8 mouse cellular contexts compared by ENCODE assay signal in genomic region chr3:145117637-145118036, GRCm38 (mm10). TPM values are rescaled to one million over a fixed set of nuclear protein-coding genes. Genes with fewer than 3 reads are reported as not detected.
DNase-seq lines count a peak whose midpoint lies in the region; ATAC-seq lines count a peak whose summit lies in the region.

No protein-coding gene starts in this region.

- H3K27me3 ChIP-seq in lung, embryonic 16.5 days (ENCODE audit: control insufficient read depth, insufficient read depth, low read depth, low read length), result no peaks in the 10 kb centered on the region
- no peaks in the 10 kb centered on the region for H3K27me3 ChIP-seq in forebrain, embryonic 12.5 days
- H3K27me3 ChIP-seq in limb, embryonic 11.5 days (ENCODE audit: control insufficient read depth, insufficient read depth, low read length), result no peaks in the 10 kb centered on the region
- H3K27me3 ChIP-seq in neural tube, embryonic 15.5 days (replicated peaks), result no peaks in the 10 kb centered on the region

- no peak for ATAC-seq in lung, embryonic 16.5 days (ENCODE audit: low read depth)
- no peak for ATAC-seq in forebrain, embryonic 12.5 days (ENCODE audit: low FRiP score)
- no peak for ATAC-seq in limb, embryonic 11.5 days (ENCODE audit: insufficient number of reproducible peaks, low FRiP score, low TSS enrichment, low read depth)
- no peak for ATAC-seq in neural tube, embryonic 15.5 days (ENCODE audit: low FRiP score)

- H3K4me1 ChIP-seq in lung, embryonic 16.5 days (replicated peaks; ENCODE audit: control insufficient read depth, insufficient read depth, low read length), result peaks cover 8% of the 10 kb centered on the region; the same call in 1 of the 2 replicates
- H3K4me1 ChIP-seq in forebrain, embryonic 12.5 days, result peaks cover 16% of the 10 kb centered on the region
- H3K4me1 ChIP-seq in limb, embryonic 11.5 days (ENCODE audit: control insufficient read depth, insufficient read depth, low read length), result 0 out of 2 replicates have a peak, but pooled peaks cover 3% of the 10 kb centered on the region
- H3K4me1 ChIP-seq in neural tube, embryonic 15.5 days, result peaks cover 16% of the 10 kb centered on the region

- 77% methylated on average over 10 of the region's 10 CpGs for WGBS in lung, embryonic 16.5 days
- 82% methylated on average over 10 of the region's 10 CpGs for WGBS in forebrain, embryonic 12.5 days
- WGBS in limb, embryonic 11.5 days, result 88% methylated on average over 10 of the region's 10 CpGs
- WGBS in neural tube, embryonic 15.5 days, result 79% methylated on average over 10 of the region's 10 CpGs

- DNase-seq in lung, postnatal 36 days, result no peak
- no peak for DNase-seq in limb, embryonic 11.5 days (ENCODE audit: low spot score)
- DNase-seq in embryo, embryonic 11 days, result no peak
- no peak for DNase-seq in retina, postnatal 1 day
- no peak for DNase-seq in ovary, postnatal 10 days (ENCODE audit: low spot score)

- no peaks in the 10 kb centered on the region for H3K36me3 ChIP-seq in lung, embryonic 16.5 days (ENCODE audit: control insufficient read depth, insufficient read depth, low read length)
- no peaks in the 10 kb centered on the region for H3K36me3 ChIP-seq in forebrain, embryonic 12.5 days (replicated peaks)
- no peaks in the 10 kb centered on the region for H3K36me3 ChIP-seq in limb, embryonic 11.5 days (ENCODE audit: control insufficient read depth, insufficient read depth, low read length)
- H3K36me3 ChIP-seq in neural tube, embryonic 15.5 days, result no peaks in the 10 kb centered on the region

- peak overlapping the region; percentile 91 for H3K9ac ChIP-seq in lung, embryonic 16.5 days (ENCODE audit: low read length)
- H3K9ac ChIP-seq in forebrain, embryonic 12.5 days, result peak overlapping the region; percentile 86
- H3K9ac ChIP-seq in limb, embryonic 11.5 days (ENCODE audit: low read length), result peak overlapping the region; percentile 62
- H3K9ac ChIP-seq in neural tube, embryonic 15.5 days (replicated peaks), result peak overlapping the region; percentile 62

- peak overlapping the region; percentile 79 for H3K4me2 ChIP-seq in lung, embryonic 16.5 days (ENCODE audit: low read depth, low read length)
- H3K4me2 ChIP-seq in forebrain, embryonic 12.5 days, result peak overlapping the region; percentile 69
- peak overlapping the region; percentile 50 for H3K4me2 ChIP-seq in limb, embryonic 11.5 days (ENCODE audit: low read depth, severe bottlenecking)
- peak overlapping the region; percentile 80 for H3K4me2 ChIP-seq in neural tube, embryonic 15.5 days

- peak overlapping the region; percentile 99 for H3K27ac ChIP-seq in lung, embryonic 16.5 days (ENCODE audit: low read length)
- H3K27ac ChIP-seq in forebrain, embryonic 12.5 days, result peak overlapping the region; percentile 98
- H3K27ac ChIP-seq in limb, embryonic 11.5 days (replicated peaks; ENCODE audit: low read depth, low read length), result peak overlapping the region; percentile 76
- H3K27ac ChIP-seq in neural tube, embryonic 15.5 days (replicated peaks), result peak overlapping the region; percentile 99

- H3K4me3 ChIP-seq in lung, embryonic 16.5 days (ENCODE audit: low read length), result peak overlapping the region; percentile 86
- H3K4me3 ChIP-seq in forebrain, embryonic 12.5 days (replicated peaks), result peak overlapping the region; percentile 73
- H3K4me3 ChIP-seq in limb, embryonic 11.5 days (ENCODE audit: low read depth, low read length), result peak overlapping the region; percentile 68
- H3K4me3 ChIP-seq in neural tube, embryonic 15.5 days (replicated peaks), result peak overlapping the region; percentile 79

- H3K9me3 ChIP-seq in lung, embryonic 16.5 days (ENCODE audit: control insufficient read depth, low read length), result no peaks in the 10 kb centered on the region
- no peaks in the 10 kb centered on the region for H3K9me3 ChIP-seq in forebrain, embryonic 12.5 days
- H3K9me3 ChIP-seq in limb, embryonic 11.5 days (ENCODE audit: control insufficient read depth, low read length), result no peaks in the 10 kb centered on the region
- no peaks in the 10 kb centered on the region for H3K9me3 ChIP-seq in neural tube, embryonic 15.5 days (replicated peaks)

RNA-seq across cellular contexts. Expression of gene Odf2l, which starts 0.8 kb away (rescaled TPM):
- polyA plus RNA-seq in lung, embryonic 16.5 days (2015; fragmentation: Nextera tagmentation; extraction: Ambion mirVana), result 15.9 and 16.0 TPM in 2 replicates
- polyA plus RNA-seq in forebrain, embryonic 12.5 days (2016; fragmentation: Nextera tagmentation; extraction: Ambion mirVana), result 31.3 and 31.7 TPM in 2 replicates
- 20.7 and 20.9 TPM in 2 replicates for polyA plus RNA-seq in limb, embryonic 11.5 days (2014; fragmentation: Nextera tagmentation; extraction: Ambion mirVana)
- 10.2 and 11.3 TPM in 2 replicates for polyA plus RNA-seq in neural tube, embryonic 15.5 days (2015; fragmentation: Nextera tagmentation; extraction: Ambion mirVana)

RNA-seq across cellular contexts. Expression of gene Clca2, which starts 18.4 kb away (rescaled TPM):
- polyA plus RNA-seq in lung, embryonic 16.5 days (2015; fragmentation: Nextera tagmentation; extraction: Ambion mirVana), result 0.14 and 0.33 TPM in 2 replicates
- polyA plus RNA-seq in forebrain, embryonic 12.5 days (2016; fragmentation: Nextera tagmentation; extraction: Ambion mirVana), result 0.15 and 0.19 TPM in 2 replicates
- polyA plus RNA-seq in limb, embryonic 11.5 days (2014; fragmentation: Nextera tagmentation; extraction: Ambion mirVana), result 0.04 and 0.13 TPM in 2 replicates
- polyA plus RNA-seq in neural tube, embryonic 15.5 days (2015; fragmentation: Nextera tagmentation; extraction: Ambion mirVana), result 0.55 TPM in 1 of 2 replicates, not detected in the other
